Mouse (Mus musculus) left cerebral cortex, postnatal 10 days (tissue): ENCODE results near the gene Chid1. TPM values are rescaled to one million over a fixed set of nuclear protein-coding genes. Genes with fewer than 3 reads are reported as not detected.

ENCODE experiments used
- DNase-seq, 2 experiments: peaks; one replicate each; pipeline ENCODE4 v3.0.0; 2021 to 2022; ENCODE audit warnings: low spot score in 2 of 2, mixed read lengths in 1 of 2; ENCODE audit errors: extremely low spot score in 1 of 2
- intact Hi-C: fragments of 180-260 bp; cut with DNase I; formaldehyde crosslinking; loops from one replicate; pipeline ENCODE4 v1.15.1; 2025
- total RNA-seq, 2 experiments: library from RNA; stranded (reverse); gene quantifications; 2 replicates each; pipeline ENCODE4 v1.2.3; 2021

Chid1 gene
- 10 to 100 TPM; 69.2 to 71.1 TPM for total RNA-seq

DNA sequence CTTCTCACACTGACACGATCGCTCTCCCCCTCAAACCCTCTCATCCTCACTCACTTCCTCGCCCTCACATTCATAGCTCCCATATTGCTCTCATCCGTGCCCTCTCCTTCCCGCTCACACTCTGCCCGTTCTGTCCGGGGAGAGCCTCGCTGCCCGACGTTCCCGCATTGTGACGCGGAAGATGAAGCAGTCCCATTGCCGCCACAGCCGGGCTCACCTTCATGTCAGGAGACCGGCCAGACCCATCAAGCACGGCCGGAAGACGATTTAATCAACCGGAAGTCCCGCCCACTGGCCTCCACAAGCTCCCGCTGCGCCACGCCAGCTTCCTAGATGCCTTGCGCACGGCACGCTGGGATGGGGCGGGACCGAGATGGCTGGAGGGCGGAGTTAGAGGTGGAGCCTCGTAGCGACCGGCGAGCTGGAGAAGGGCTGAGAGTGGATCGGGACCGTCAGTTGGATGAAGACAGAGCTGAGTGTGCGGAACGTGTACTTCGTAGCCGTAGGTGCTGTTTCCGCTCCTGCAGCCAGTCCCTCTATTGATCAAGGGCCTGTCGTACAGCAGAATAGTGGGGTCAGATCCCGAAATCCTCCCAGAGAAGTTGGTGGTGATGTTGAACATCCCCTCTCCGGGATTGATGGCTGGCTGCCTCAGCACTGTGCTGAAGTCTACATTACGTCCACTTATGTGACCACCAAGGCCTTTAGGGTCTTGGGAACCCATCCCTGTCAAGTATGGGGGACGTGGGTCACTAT, at the start of gene Chid1:
TSS of gene Chid1 (minus strand) at position 302 of the 756 bp plus-strand sequence.
- DNase-seq, result peak; percentile 96 to 99
- intact Hi-C loops, result no loop called here

GRCm38 (mm10) chr7:141588890-141589289, 49.2 kb upstream of the Chid1 start:
- no peak for DNase-seq
- intact Hi-C loops, result no loop called here

DNA sequence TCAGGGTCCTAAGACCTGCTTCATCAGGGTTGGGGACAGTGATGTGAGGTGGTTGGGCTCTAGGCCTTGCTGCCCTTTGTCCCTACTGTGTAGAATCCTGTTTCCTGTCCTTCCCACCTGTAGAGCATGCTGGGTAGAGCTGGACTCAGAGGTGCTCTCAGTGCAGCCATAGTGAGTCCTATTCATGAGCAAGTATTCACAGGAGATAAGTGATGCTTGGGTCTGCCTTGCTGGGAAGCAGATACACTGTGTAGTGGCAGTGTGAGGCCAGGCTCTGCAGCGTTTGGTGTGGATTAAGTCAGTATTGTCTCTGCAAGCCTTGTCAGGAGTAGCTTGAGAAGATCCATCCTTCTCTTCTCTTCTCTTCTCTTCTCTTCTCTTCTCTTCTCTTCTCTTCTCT, 46.2 kb upstream of the Chid1 start:
- intact Hi-C loops, result no loop called here
- no peak for DNase-seq

GRCm38 (mm10) chr7:141585288-141585687, 45.6 kb upstream of the Chid1 start:
- DNase-seq, result no peak
- intact Hi-C loops, result no loop called here

GRCm38 (mm10) chr7:141584048-141584841, 44.6 kb upstream of the Chid1 start:
- intact Hi-C loops, result no loop called here
- DNase-seq, result no peak

DNA sequence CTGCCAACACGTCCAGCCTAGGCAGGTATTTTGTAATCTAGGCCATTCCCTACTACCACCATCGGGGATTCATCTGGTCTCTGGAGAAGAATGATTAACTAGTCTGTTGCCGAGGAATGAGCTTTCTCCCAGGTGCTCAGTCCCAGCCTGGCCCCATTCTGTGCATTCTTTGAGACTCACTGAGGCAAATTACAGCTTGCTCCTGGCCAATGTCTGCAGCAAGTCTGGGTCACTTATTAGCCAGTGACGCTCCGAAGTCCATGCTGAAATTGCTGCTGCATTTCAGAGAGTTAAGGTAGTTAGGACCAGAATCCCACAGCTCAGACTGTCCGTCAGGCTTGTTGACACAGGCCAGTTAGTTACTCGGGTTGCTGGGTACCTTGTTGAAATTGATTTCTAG, 41.7 kb upstream of the Chid1 start:
- intact Hi-C loops, result no loop called here
- no peak for DNase-seq

DNA sequence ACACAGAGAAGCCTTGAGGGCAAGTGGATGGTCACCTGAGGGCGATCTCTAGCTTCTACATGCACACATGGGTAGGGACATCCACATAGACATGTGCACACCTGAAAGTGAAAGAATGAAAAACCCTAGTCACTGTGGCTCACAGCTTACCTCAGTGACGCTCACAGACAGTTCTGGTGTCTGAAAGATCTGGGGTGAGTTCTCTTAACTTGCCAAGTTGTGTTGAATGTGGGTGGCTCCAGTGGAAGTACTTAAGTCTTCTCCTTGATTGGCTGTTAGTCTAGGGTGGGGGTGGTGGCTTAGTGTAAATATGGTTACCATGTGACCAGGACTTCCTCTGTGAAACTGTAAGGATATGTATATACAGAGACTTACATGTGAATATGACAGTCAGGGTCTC, 39.3 kb upstream of the Chid1 start:
- intact Hi-C loops, result no loop called here
- DNase-seq, result no peak

DNA sequence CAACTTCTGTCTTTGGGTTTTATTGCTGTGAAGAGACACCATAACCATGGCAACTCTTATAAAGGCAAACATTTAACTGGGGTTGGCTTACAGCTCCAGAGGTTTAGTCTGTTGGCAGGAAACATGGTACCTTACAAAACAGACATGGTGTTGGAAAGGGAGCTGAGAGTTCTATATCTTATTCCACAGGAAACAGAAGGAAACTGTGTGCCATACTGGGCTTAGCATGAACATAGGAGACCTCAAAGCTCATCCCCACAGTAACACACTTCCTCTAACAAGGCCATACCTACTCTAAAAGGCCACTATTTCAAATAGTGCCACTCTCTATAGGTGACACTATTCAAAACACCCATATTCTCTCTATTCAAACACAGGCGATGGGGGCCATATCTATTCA, 38.9 kb upstream of the Chid1 start:
- DNase-seq, result no peak
- intact Hi-C loops, result no loop called here

- DNase-seq, result no peak
- intact Hi-C loops, result no loop called here
Observed at GRCm38 (mm10) chr7:141577801-141578200, 38.1 kb upstream of the Chid1 start.

GRCm38 (mm10) chr7:141575481-141575880, 35.8 kb upstream of the Chid1 start:
- no peak for DNase-seq
- intact Hi-C loops, result no loop called here

GRCm38 (mm10) chr7:141574041-141574440, 34.4 kb upstream of the Chid1 start:
- no peak for DNase-seq
- intact Hi-C loops, result no loop called here

- no peak for DNase-seq
- intact Hi-C loops, result no loop called here
Observed at GRCm38 (mm10) chr7:141570625-141571295, 31.1 kb upstream of the Chid1 start.

- DNase-seq, result no peak
- intact Hi-C loops, result no loop called here
Observed at GRCm38 (mm10) chr7:141569916-141570315, 30.3 kb upstream of the Chid1 start.

GRCm38 (mm10) chr7:141569283-141569803, 29.7 kb upstream of the Chid1 start:
- intact Hi-C loops, result no loop called here
- no peak for DNase-seq

DNA sequence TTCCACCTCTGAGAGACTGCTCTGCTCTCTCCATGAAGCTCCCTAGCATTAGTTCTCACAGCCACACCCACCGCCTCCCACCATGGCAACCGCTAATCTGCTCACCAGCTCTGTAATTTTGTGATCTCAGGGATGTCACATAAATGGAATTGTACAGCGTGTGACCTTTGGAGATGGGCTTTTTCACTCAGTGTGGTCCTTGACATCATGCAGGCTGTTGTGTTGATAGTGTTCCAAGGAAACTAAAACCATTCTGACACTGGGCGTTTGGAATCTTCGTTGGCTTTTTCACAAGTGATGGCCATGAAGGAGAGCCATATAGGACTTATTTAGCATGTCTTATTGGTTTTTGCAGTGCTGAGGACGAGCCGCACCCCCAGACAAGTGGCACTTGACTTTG, 26.9 kb upstream of the Chid1 start:
- DNase-seq, result no peak
- intact Hi-C loops, result no loop called here

DNA sequence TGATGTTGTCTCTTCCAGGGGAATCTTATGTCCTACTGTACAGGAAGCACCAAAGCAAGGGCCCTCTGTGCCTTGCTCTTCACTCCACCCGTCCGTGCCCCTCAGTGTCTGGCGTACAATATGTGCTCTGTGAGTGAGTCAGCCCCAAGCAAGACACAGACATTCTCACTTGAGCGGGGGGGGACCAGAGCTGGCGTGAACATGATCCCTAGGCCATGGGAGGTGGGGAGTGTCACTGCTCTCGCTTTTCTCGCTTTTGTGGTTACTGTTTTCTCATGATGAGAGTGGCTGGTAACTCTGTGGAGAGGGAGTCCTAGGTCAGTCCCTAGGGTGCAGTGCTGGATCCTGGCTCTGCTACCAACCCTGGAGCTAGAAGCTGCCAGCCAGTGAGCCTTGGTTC, 24.9 kb upstream of the Chid1 start:
- DNase-seq, result no peak
- intact Hi-C loops, result no loop called here

DNA sequence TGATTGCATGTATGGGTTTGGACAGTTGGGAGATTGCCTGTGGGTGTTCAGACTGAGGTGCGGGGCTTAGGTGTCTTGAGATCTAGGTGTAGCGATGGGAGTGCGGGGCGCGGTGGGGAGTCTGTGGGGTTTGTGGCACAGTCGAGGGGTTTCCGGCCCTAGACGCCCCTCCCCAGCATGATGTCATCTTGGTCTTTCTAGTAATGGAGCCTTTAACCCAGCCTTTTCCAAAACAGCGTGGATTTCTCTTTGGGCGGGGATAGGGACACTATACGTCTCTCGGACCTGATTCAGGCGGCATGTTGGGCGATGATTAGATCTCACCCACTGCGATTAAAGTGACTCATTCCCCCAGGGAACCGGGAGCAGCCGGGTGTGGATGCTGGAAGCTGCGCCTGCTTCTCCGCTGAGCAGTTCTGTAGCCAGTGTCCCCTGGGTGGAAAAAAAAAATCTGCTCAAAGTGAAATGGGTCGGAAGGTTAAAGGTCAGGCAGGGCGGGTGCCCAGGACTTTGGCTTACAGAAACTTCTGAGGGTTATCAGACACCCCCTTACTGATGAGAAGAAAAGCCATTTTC, 23.3 kb upstream of the Chid1 start:
- intact Hi-C loops, result no loop called here
- peak; percentile 50 to 76 for DNase-seq

GRCm38 (mm10) chr7:141562421-141562851, 22.8 kb upstream of the Chid1 start:
- no peak for DNase-seq
- intact Hi-C loops, result no loop called here

DNA sequence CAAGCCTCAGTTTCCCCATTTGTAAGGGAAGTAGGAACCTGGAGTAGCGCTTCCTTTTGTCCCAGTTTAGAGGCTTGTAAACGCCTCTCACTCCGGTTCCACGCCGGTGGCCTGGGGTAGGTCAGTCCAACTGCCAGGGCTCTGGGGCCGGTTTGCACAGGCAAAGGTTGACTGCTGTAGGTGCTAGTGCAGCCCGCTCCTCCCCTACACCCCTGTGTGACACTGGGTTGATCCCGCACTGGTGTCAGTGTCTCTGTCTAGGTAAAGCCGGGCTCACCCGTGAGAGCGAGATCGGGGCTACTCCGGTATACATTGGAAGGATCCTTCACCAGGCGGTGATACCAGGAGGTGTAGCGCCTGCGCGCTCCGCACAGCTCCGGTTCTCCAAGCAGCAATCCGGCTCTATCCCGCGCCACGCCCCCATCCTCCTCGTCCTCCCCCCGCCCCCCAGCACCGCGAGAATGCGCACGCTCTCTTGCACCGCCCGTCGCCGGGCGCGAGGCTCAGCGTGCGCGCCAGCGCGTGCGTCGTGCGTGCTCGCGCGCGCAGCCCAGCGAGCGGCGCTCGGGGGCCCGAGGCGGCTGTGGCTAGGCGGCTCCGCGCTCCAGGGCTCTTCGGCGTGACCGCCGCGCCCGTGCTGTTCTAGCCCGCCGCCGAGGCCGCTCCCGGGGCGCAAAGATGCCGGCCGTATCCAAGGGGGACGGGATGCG, 22.2 kb upstream of the Chid1 start, which contains the start of gene Ap2a2:
TSS of gene Ap2a2 (plus strand) at position 492 of the 710 bp plus-strand sequence.
- peak; percentile 89 to 95 for DNase-seq
- intact Hi-C loops, result no loop called here
